Mouse (Mus musculus): Measurements from ENCODE around the gene Limk2.

The Limk2 gene

GRCm38 (mm10) chr11:3302385-3302784 lies 106.6 kb downstream of the Limk2 start:
- DNase-seq (ENCODE audit: low read depth, low spot score), result no peak

GRCm38 (mm10) chr11:3301075-3301474 lies 107.9 kb downstream of the Limk2 start:
- DNase-seq (ENCODE audit: low read depth, low spot score), result no peak

- DNase-seq (ENCODE audit: low read depth, low spot score), result no peak
Measured at GRCm38 (mm10) chr11:3298813-3299185, 110.2 kb downstream of the Limk2 start.

GRCm38 (mm10) chr11:3297871-3298812 lies 110.8 kb downstream of the Limk2 start:
- DNase-seq (ENCODE audit: low read depth, low spot score), result no peak

GRCm38 (mm10) chr11:3296056-3296455 lies 112.9 kb downstream of the Limk2 start:
- DNase-seq (ENCODE audit: low read depth, low spot score), result no peak

- DNase-seq (ENCODE audit: low read depth, low spot score), result no peak
Measured at GRCm38 (mm10) chr11:3294641-3295040, 114.3 kb downstream of the Limk2 start.

All from R1 (cell line).